Mouse (Mus musculus): ENCODE data around the gene Cog5.

DNA sequence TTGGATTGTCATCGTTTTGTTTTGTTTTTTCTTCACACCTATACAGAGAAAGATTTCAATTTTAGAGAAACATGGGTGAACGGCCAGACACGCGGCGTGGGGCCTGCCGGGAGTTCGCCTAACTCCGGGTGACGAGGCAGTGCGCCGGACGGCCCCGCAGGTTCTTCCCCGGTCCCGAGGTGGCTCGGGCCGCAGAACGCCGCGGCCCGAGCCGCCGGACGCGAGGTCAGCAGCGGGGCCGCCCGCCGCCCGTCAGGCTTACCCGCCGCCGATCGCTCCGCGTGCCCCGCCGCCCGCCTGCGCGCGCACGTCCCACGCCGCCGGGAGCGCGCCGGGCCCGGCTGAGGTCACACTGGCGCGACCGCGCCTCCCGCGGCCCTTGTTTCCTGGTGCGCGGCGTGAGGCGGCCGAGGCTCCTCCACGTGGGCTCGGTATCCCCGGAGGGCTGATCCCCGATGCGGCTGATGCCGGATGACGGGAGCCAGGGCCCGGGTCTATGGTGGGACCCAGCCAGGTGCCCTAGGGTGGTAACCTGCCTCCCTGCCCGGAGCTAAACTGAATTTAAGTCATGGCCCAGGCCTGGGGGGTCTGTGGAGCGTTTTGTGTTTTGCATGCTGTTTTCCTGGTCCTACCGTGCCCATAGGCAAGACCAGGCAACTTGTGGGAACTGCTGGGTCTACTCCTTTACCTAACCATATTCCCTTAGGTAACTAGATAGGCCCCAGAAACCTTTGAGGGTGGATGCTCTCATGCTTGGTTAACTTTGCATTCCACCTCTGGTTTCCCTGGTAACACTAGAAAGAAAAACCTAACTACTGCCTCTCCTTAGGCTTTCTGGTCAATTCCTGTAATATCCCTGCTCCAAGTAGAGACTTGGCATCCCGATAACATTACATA, 20.1 kb upstream of the Cog5 start, which contains the start of gene Bcap29:
- no peak for TF ChIP-seq CTCF (IDR thresholded peaks at IDR 0.05; ENCODE audit: low read depth)
- TF ChIP-seq EP300 (IDR thresholded peaks at IDR 0.05; ENCODE audit: low read depth): no peak
